Mouse (Mus musculus) spleen, adult 2 months (tissue): ENCODE results near the gene Popdc3. TPM values are rescaled to one million over a fixed set of nuclear protein-coding genes. Genes with fewer than 3 reads are reported as not detected.

Experiments used
- DNase-seq, 2 experiments: peaks; one replicate each; pipeline versions ENCODE4 v3.0.0 to v3.0.0-alpha.2; 2012 to 2021; ENCODE audit warnings: low spot score in 2 of 2, low read depth in 1 of 2
- H3K27ac ChIP-seq: fragments of 200-500 bp; 2 replicates; pipeline ENCODE4 v1.5.1; 2012; ENCODE audit warnings: low read length, inconsistent platforms; ENCODE audit not compliant: insufficient read depth
- H3K27me3 ChIP-seq: fragments of 200-500 bp; 2 replicates; pipeline ENCODE4 v1.6.1; 2012; ENCODE audit warnings: mild to moderate bottlenecking, moderate library complexity, low read length, inconsistent platforms; ENCODE audit not compliant: control insufficient read depth, insufficient read depth
- H3K36me3 ChIP-seq: fragments of 200-500 bp; 2 replicates; pipeline ENCODE4 v1.6.1; 2012; ENCODE audit warnings: mild to moderate bottlenecking, low read length, inconsistent platforms; ENCODE audit not compliant: control insufficient read depth, insufficient read depth
- H3K4me1 ChIP-seq: fragments of 200-500 bp; 2 replicates; pipeline ENCODE4 v1.6.1; 2011; ENCODE audit warnings: inconsistent platforms; ENCODE audit not compliant: control insufficient read depth, insufficient read depth, insufficient read length
- H3K4me3 ChIP-seq: fragments of 200-500 bp; 2 replicates; pipeline ENCODE4 v1.5.1; 2011; ENCODE audit warnings: mild to moderate bottlenecking, inconsistent platforms; ENCODE audit not compliant: insufficient read depth, insufficient read length; ENCODE audit errors: extremely low read depth
- CTCF ChIP-seq: fragments of 200-500 bp; IDR thresholded peaks from 2 replicates; pipeline ENCODE4 v1.5.1; 2011; ENCODE audit warnings: mild to moderate bottlenecking, inconsistent platforms; ENCODE audit not compliant: insufficient read depth, insufficient read length, insufficient replicate concordance; ENCODE audit errors: extremely low read depth
- POLR2A ChIP-seq: fragments of 200-500 bp; IDR thresholded peaks from 2 replicates; pipeline ENCODE4 v1.6.1; 2011; ENCODE audit warnings: low read depth, low read length, inconsistent platforms
- WGBS: fragments of 180-500 bp; shearing (Covaris S2); methylation state at CpG from one replicate; pipeline ENCODE4 v1.1.7; 2018; 5-methylcytosine and 5-hydroxymethylcytosine counted together
- polyA plus RNA-seq: library from polyadenylated mRNA; depleted of rRNA; stranded (reverse); fragments of >200 nt; gene quantifications from 2 replicates; pipeline ENCODE4 v1.2.3, GENCODE M21; 2012

Popdc3 gene
- polyA plus RNA-seq, 1 experiment: 0.46 TPM

DNA sequence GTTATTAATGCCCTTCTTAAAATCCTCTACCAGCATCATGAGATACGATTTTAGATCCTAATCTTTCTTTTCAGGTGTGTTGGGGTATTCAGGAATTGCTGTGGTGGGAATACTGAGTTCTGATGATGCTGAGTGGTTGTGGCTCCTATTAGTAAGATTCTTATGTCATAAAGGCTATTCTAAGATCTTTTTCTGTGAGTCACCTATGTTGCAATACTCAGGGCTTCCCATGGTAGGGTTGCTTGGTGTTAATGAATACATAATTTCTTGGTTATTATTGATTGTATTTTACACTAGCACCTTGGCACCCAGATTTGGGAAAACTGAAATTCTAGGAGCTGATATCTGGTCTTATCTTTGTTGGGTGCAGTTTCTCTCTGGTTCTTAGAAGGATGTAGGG, 26.7 kb downstream of the Popdc3 start:
- 62% methylated on average over 1 of the region's 1 CpGs for WGBS
- no peaks in the 10 kb centered on the region for H3K4me1 ChIP-seq
- TF ChIP-seq CTCF (no peak), POLR2A (no peak)
- H3K27ac ChIP-seq: no peak overlapping the region
- no peak for DNase-seq
- H3K4me3 ChIP-seq: no peak overlapping the region
- no peaks in the 10 kb centered on the region for H3K27me3 ChIP-seq
- no peaks in the 10 kb centered on the region for H3K36me3 ChIP-seq

- Histone ChIP-seq H3K36me3 (no peaks in the 10 kb centered on the region), H3K4me1 (no peaks in the 10 kb centered on the region), H3K27me3 (no peaks in the 10 kb centered on the region), H3K27ac (no peak overlapping the region), H3K4me3 (no peak overlapping the region)
- no peak for TF ChIP-seq CTCF
- TF ChIP-seq POLR2A: no peak
- DNase-seq: no peak
Observed at GRCm38 (mm10) chr10:45210201-45210600, 32.3 kb downstream of the Popdc3 start.

- no peak for TF ChIP-seq POLR2A
- no peak for TF ChIP-seq CTCF
- 55% methylated on average over 7 of the region's 7 CpGs for WGBS
Observed at GRCm38 (mm10) chr10:45216676-45217075, 38.8 kb downstream of the Popdc3 start.

DNA sequence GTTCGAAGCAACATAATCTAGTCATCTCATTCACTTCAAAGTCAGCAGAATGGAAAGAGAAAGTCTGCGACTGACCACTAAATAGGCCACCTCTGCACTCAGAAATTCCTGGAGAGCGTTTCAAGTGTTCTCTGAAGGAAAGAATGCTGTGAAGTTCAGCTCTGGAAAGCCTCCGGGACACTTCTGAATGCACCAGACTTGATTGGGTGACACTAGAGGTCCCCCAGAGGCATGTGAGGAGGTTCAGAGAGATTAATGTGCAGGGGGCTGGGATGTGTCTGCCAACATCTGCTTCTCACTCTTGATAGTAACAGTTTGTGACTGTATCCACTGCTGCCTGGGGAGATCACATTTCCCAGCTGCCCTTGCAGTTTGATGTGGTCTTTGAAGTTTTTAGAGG, 52.1 kb downstream of the Popdc3 start:
- no peak overlapping the region for H3K27ac ChIP-seq
- no peak for DNase-seq
- H3K4me3 ChIP-seq: no peak overlapping the region
- H3K36me3 ChIP-seq: no peaks in the 10 kb centered on the region
- H3K4me1 ChIP-seq: no peaks in the 10 kb centered on the region
- 45% methylated on average over 4 of the region's 4 CpGs for WGBS
- TF ChIP-seq POLR2A: no peak
- TF ChIP-seq CTCF: no peak
- no peaks in the 10 kb centered on the region for H3K27me3 ChIP-seq

More at GRCm38 (mm10) chr10:45216676-45217075, 38.8 kb downstream of the Popdc3 start:
- no peak overlapping the region for H3K4me3 ChIP-seq
- no peak overlapping the region for H3K27ac ChIP-seq
- H3K4me1 ChIP-seq: no peaks in the 10 kb centered on the region
- no peak for DNase-seq
- H3K36me3 ChIP-seq: no peaks in the 10 kb centered on the region
- H3K27me3 ChIP-seq: no peaks in the 10 kb centered on the region

DNA sequence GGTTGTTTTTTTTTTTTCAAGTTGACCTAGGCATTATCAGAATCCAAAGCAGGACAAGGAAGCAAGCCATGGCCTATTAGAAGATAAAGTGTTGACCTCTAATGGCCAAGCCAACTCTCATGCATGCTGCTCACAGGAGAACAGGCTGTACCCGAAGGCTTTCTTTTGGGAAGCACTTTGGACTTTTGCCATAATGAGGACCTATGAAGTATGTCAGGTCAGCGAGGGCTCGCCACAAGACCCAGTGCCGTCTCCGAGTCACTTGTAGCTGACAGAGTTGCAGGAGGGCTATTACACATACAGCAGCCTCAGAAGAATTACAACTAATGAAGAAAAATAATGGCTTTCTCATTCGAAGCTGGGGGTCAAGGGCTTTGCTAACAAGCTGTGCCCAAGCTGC, 55.5 kb downstream of the Popdc3 start:
- no peaks in the 10 kb centered on the region for H3K36me3 ChIP-seq
- no peak for TF ChIP-seq POLR2A
- H3K4me1 ChIP-seq: no peaks in the 10 kb centered on the region
- no peak overlapping the region for H3K27ac ChIP-seq
- H3K4me3 ChIP-seq: no peak overlapping the region; the same call in 1 of the 2 replicates
- no peaks in the 10 kb centered on the region for H3K27me3 ChIP-seq
- no peak for DNase-seq
- WGBS: 83% methylated on average over 6 of the region's 6 CpGs

- H3K36me3 ChIP-seq: no peaks in the 10 kb centered on the region
- TF ChIP-seq POLR2A (no peak), CTCF (no peak)
- no peak overlapping the region for H3K27ac ChIP-seq
- H3K4me3 ChIP-seq: no peak overlapping the region
- 59% methylated on average over 3 of the region's 3 CpGs for WGBS
- DNase-seq: no peak
- H3K27me3 ChIP-seq: no peaks in the 10 kb centered on the region
- H3K4me1 ChIP-seq: no peaks in the 10 kb centered on the region
Observed at GRCm38 (mm10) chr10:45236304-45236703, 58.4 kb downstream of the Popdc3 start.

DNA sequence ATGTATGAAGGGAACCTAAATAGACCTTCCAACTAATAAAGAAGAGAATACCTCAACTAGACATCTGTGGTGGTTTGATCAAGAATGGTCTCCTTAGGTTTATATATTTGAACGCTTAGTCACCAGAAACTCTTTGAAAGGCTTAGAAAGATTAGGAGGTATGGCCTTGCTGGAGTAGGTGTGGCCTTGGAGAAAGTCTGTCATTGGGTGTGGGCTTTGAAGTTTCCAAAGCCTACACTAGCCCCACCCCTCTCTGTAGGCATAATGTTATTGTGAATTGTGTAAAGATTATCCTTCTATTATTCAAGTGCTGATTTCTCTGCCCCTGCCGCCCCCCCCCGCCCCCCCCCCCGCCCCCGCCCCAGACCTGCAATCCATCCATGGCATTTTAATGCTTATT, 59.6 kb downstream of the Popdc3 start:
- H3K27me3 ChIP-seq: no peaks in the 10 kb centered on the region
- H3K36me3 ChIP-seq: no peaks in the 10 kb centered on the region
- no peak for DNase-seq
- H3K4me3 ChIP-seq: no peak overlapping the region
- TF ChIP-seq POLR2A: no peak
- H3K27ac ChIP-seq: no peak overlapping the region
- WGBS: 81% methylated on average over 5 of the region's 5 CpGs
- no peaks in the 10 kb centered on the region for H3K4me1 ChIP-seq

DNA sequence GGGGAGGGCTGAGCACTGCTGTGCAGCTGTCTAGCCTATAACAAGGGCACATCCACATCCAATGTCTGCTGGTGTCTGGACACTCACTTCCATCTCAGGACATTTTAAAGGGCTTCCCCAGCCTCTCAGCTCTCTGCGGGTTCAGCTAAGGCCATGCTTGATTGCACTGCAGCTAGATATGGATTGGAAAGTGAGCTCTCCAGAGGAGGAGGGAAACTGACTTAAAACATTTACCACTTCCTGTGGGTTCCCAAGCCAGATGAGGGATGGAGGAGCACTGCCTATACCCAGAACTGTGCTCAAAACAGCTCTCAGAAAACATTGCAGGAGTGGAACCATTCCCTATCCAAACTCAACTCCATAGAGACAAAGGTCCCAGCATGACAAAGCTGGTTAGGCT, 82.6 kb downstream of the Popdc3 start:
- H3K4me1 ChIP-seq: no peaks in the 10 kb centered on the region
- H3K27ac ChIP-seq: no peak overlapping the region
- H3K36me3 ChIP-seq: no peaks in the 10 kb centered on the region
- DNase-seq: no peak
- no peak for TF ChIP-seq CTCF
- TF ChIP-seq POLR2A: no peak
- no peak overlapping the region for H3K4me3 ChIP-seq
- H3K27me3 ChIP-seq: no peaks in the 10 kb centered on the region
- WGBS: 14% methylated on average over 1 of the region's 1 CpGs
